Mouse (Mus musculus) G1E (cell line): ENCODE data around the gene Rft1.

ENCODE experiments used
- CTCF ChIP-seq: IDR thresholded peaks from 2 replicates; pipeline ENCODE4 v1.5.1; 2012; ENCODE audit warnings: low read depth, low read length, inconsistent platforms, mixed read lengths
- GATA1 ChIP-seq: IDR thresholded peaks from 2 replicates; pipeline ENCODE4 v1.6.1; 2012; ENCODE audit warnings: borderline replicate concordance, low read length, inconsistent platforms, mixed read lengths
- POLR2AphosphoS5 ChIP-seq: IDR thresholded peaks from 2 replicates; pipeline ENCODE4 v1.6.1; 2012; ENCODE audit warnings: low read depth, low read length, inconsistent platforms; ENCODE audit not compliant: insufficient replicate concordance
- TAL1 ChIP-seq: conservative IDR thresholded peaks from 2 replicates; pipeline ENCODE4 v1.6.1; 2012; ENCODE audit warnings: low read depth, low read length, inconsistent platforms, mixed read lengths

- TF ChIP-seq CTCF (no peak), POLR2AphosphoS5 (no peak), GATA1 (no peak), TAL1 (no peak)
Observed at GRCm38 (mm10) chr14:30636499-30636898, 17.7 kb upstream of the Rft1 start.
